Mouse (Mus musculus) small intestine, adult 10 weeks (tissue): ENCODE measurements around the gene Pip5k1c. TPM values are rescaled to one million over a fixed set of nuclear protein-coding genes. Genes with fewer than 3 reads are reported as not detected.

ENCODE experiments used
- polyA plus RNA-seq: library from polyadenylated mRNA; stranded (reverse); fragments of 350-450 nt; fragmentation: Illumina TruSeq; extraction: RNeasy Lipid Tissue Mini Kit (QIAGEN cat#74804); gene quantifications from one replicate; pipeline ENCODE4 v1.2.3, GENCODE M21; 2014; ENCODE audit warnings: low replicate concordance

The Pip5k1c gene
- polyA plus RNA-seq: 1.4 TPM

DNA sequence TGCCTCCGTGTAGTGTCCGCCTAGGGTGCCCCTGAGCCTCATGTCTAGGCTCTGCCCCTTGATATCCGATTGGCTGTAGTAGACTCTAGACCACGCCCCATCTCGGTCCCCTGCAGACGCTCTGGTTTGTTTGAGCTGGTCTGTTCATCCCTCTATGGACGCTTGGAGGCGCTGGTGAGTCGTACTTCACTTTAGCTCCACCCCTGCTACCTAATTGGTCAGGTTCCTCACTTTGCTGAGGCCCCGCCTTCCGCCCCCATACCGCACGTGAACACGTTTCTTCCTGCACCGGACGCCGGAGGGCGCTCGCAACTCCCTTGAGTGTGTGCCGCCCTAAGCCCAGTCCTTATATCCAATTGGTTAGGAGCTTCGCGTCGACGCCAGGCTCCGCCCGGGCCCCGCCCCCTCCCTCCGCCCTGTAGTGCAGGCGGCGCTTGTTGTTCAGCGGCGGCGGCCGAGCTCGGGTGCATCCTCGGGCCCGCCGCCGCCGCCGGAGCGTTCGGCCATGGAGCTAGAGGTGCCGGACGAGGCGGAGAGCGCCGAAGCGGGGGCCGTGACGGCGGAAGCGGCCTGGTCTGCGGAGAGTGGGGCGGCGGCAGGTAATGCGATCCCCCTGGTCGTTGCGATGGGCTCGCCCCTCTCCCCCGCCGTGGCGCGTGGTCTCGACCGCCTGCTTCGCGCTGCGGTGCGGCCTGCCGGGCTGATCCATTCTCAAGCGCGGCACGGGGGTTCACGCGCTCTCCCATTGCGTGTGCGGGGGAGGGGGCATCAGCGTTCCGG, at the start of gene Pip5k1c:
Gene Pip5k1c (plus strand): TSS at position 410 of the 780 bp plus-strand sequence.

DNA sequence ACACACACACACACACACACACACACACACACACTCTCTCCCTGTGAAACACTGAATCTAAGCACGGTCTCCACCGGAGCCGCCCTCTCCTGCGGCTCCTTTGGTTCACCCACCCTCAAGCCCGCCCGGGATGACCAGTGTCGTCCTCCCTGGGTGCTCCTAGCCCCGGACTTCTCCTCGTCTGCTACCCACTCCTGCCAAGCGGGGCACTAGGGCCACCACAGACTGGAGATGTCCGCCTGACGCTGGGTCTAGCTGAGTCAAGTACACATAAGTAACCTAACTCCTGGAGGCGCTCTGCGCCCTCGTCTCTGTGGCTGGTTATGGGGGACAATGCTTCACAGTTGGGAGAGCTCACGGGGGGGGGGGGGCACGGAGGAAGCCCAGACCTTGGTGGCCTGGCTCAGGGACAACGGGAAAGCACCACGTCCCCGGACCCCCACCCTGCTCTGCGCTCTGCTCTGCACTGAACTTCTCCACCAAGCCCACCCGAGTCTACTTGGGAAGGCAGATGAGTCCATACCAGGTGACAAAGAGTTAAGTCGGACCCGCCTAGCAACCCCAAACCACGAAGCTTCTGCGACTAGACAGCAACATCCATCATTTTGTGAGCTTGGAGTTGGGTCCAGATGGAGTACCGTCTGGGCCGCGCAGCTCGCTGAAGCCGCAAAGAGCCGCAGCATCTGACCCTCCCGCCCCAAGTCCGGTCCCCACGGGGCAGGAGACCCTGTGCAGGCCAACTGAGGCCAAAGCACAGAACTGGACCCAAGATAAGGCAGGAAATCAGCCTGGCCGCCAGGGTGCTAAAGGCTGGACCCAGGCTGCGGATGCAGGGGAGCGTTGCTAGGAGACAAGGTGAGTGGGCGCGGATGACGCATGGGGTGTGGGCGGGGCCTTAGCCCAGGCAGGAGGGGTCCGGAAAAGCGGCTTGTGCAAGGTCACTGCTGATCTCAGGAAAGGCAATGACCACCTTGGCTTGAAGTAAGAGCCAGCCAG, 40.0 kb upstream of the Pip5k1c start, which contains the start of gene Matk:
Gene Matk (plus strand): TSS at position 512 of the 996 bp plus-strand sequence.

DNA sequence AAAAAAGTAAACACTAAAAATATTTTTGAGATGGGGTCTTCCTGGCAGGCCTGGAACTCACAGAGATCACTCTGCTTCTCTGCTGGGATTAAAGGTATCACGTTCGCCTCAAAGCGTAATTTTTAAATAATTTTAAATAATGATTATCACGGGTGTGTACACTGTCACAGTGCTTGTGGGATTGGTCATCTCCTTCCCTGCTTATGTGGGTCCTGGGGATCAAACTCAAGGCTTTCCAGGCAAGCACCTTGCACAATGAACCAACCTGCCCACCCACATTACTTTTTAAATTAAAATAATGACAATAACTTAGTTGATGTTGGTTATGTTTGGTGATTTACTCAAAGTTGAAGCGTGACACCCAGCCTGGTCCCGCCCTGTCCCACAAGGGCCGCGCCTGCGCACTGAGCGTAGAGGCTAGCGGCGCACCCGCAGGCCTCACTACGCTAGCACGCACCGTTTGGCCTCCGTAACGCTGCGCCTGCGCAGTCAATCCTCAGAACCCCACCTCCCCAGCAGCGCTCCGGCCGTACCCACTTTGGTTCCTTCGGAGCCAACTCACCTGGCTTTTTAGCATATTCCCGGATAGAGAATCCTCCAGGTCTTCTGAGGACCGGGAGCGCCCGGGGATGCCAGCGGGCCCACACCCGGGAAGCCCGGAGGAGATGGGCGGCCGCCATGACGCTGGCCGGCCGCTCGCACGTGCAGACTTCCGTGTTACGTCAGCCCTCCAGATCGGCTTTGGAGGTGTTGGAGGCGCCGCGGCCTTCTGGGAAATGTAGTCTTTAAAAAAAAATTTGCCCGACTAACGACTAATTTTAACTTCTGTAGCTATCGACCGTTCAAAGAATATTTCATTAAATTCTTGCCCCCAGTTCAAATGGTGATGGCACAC, 26.3 kb upstream of the Pip5k1c start, which contains the start of the genes Mrpl54 and Apba3:
Gene Mrpl54 (minus strand): TSS at position 724 of the 895 bp plus-strand sequence.
Gene Apba3 (plus strand): TSS at position 750 of the 895 bp plus-strand sequence.

DNA sequence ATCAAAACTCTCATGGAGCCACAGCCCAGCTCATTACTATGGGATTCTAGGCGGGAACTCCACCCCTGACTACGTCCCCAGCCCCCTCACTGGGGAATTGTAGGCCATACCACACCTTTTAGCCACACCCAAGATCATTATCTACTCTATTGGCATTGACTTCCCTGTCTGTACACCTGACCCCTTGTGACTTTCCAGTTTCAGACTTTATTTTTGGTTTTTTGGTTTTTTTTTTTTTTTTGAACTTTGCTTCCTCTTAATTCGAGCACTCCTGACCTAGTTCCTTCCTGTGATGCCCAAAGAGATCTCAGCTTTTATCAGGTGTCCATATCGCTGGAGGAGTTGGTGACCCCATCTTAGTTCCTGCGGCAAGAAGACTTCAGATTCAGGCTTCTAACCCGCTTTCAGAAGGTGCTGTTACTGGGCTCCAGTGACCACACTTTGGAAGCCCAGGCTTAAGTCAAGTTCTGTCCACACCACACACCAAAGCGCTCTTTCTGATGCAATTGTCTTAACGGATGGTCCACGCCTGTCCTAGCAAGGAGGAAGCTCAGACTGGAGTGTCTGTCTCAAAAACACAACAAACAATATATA, 1.2 kb upstream of the Pip5k1c start, which contains the start of gene Tjp3:
Gene Tjp3 (minus strand): TSS at position 71 of the 594 bp plus-strand sequence.

DNA sequence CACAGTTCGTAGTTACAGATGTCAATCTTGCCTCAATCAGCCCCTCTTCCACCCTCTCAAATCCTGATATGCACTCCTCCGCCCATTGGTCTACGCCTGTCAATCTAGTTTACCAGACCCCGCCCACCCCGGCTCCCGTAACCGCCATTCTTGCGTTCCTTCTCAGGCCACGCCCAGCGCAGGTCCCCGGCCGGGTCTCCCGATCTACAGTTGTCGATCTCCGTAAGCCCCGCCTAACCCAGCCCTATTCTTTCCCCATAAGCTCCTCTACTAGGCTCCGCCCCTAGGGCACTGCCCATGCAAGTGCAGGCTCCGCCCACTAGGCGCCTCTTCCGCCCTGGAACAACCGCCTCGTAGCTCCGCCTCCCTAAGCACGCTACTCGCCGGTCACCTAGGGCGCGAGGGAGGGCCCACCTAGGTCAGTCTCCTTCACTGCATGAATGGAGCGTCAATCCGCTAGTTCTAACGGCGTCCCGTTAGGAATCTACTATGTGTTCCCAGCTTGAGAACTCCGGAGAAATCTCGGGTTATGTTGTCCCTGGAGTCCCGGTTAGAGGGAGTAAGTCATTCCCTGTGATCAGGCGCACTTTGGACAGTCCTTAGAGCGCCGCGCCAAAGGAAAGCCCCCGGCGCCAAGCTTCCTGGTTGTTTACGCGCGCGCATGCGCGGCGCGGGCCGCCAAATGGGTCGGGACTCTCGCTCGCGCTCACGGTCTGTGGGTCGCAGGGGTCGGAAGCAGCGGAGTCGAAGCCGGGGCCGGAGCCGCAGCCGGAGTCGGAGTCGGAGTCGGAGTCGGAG, 28.0 kb downstream of the Pip5k1c start, which contains the start of gene Cactin:
Gene Cactin (plus strand): TSS at position 554 of the 798 bp plus-strand sequence.

DNA sequence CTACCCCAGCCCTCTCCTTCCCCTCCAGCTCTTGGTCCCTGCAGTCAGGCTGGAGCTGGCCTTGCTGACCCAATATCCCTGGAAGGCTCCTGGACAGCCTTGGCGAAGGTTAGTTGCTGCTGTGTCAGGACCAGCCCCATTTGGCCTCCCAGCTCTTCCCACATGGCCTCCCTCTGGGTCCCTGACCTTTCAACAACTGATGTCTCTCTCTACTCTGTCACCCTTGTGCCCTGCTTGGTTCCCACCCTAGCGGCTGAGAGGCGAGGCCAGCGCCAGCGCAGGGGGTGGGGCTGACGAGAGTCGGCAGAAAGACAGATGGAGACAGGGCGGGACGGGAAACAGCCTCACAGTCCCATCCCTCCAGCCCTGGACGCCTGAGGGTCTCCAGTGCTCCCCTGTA, 35.6 kb downstream of the Pip5k1c start, which contains the start of gene Tbxa2r:
Gene Tbxa2r (plus strand): TSS at position 346 of the 400 bp plus-strand sequence.

DNA sequence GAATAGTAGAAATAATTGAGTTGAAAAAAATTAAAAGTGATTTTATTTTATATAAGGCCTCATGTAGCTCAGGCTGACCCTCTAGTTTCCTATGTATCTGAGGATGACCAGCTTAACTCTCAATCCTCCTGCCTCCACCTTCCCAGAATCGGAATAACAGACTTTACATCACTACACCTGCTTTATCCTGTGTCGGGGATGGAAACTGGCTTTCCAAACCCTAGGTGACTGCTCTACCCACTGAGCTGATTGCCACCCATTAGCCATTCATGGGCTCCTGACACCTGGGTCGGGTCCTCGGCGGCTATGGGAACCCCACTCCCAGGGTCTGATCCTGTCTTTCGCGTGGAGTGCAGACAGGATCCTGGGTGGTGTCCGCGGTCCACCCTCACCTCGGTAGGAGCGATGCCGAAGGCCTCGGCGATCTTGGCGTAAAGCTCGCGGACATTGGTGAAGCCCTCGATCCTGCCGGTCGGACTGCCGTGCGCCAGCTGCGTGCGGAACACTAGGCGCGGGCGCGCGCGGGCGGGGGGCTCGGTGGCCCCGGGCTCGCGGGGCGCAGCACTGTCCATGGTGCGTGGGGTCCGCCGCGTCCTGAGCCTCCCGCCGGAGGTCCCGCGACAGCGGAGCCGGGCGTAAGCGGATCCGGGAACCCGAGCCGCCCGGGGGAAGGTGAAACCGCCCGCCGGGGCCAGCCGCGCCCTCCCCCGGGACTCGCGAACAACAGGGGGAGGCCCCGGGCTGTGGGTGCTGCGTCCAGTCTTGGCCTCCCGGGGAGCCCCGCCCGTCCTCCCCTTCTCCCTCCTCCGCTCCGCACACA, 50.1 kb downstream of the Pip5k1c start, which contains the start of gene Gipc3:
Gene Gipc3 (minus strand): TSS at position 581 of the 820 bp plus-strand sequence.

DNA sequence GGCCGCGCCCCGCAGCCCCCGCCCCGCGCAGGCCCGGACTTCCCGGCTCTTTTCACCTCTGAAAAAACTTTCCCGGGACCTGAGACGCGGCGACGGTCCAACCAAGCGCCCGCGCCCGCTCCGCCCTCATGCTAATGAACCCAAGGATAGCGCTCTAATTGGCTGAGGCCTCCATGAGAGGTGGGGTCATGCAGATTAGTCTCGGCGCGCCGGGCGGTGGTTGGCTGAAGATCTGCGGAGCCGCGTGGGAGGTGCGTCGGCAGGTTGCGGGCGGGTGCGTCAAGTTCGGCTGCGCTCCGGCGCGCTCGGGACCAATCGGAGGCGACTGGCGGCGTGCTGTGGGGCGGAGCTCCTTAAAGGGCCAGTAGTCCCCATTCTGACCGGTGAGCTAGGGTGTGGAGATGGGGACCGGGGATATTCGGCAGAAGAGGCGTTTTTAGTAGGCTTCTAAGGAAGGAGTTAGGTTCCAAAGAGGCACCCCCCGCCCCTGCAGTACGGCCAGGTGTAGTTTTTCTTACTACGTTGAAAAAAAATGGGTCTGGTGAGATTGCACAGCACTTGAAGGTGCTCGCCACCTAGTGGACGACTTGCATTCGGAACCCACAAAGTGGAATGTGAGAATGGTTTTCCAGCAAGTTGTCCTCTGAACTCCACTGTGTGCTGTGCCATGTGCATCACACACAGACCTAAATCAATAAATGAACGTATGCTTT, 57.7 kb downstream of the Pip5k1c start, which contains the start of gene Hmg20b:
Gene Hmg20b (minus strand): TSS at position 130 of the 713 bp plus-strand sequence.

DNA sequence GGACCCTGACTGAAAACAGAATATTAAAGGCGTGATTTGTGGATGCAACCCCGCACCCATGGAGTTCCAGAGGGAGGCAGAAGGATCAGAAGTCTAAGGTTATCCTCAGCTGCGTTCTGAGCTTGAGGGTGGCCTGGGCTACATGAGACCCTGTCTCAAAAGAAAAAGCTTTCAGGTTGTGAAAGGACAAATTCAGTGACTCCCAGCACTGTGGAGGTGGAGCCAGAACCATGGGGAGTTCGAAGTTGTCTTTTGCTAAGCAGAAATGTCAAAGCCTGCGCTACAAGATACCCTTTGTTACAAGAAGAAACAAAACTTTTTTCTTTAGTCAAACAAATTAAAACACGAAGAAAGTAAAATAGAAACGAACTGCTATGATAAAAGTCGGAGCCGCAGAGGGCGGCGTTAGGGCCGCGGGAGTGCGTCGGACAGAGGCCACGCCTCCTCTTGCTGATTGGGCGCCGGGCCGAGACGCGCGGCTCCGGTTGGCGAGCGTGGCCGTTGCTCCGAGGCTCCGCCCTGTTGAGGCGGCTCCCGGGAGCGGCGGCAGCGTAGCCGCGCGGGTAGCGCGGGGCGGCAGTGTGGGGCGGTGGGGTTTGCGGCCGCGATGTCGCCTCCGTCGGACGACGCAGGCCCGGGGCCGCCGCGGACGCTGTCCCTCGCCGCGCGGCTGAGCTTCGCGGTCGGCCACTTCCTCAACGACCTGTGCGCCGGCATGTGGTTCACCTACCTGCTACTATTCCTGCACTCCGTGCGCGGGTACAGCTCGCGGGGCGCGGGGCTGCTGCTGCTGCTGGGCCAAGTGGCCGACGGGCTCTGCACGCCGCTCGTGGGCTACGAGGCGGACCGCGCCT, 64.5 kb downstream of the Pip5k1c start, which contains the start of gene Mfsd12:
Gene Mfsd12 (plus strand): TSS at position 501 of the 854 bp plus-strand sequence.

DNA sequence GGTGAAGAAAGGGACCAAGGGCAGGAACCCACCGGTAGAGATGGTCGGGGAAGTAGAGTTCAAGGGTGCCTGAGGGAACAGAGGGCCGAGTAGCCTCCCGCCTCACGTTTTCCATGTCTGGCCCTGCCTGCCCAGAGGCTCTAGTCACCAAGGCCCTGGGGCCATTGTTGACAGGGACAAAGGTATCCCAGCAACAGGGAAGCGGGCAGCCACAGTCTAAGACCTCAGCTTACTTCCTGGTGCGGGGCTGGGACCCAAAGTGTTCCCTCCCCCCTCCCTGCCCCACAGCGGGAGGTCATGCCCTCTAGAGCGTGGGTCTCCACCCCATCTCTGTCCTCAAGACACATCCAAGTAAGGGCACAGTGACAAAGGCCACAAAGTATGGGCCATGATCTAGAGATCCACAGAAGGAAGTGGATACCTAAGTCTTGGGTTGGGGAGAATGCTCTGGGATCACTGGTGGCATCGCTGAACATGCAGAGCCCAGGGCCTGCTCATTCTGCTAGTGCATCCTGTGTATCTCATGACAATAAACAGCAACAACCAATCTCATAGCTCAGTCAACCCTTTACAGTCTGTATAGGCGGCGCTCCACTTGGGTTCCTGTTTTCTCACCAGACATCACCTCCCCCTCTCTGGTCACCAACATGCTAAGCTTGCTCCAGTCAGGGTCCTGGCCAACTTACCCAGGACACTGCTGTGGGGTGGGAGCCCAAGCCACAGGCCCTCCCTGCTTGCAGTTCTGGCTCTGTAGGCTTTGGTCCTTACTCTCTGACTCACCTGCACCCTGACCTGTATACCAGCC, 73.1 kb downstream of the Pip5k1c start, which contains the start of gene 4930404N11Rik:
Gene 4930404N11Rik (minus strand): TSS at position 145 of the 805 bp plus-strand sequence.

Other genes starting within 250 kb of the Pip5k1c start
- gene Sgta, start 232.8 kb upstream of the Pip5k1c start, polyA plus RNA-seq: 0.41 TPM
- gene Thop1, start 222.9 kb upstream of the Pip5k1c start, polyA plus RNA-seq: not detected
- 29.5 TPM for gene Creb3l3, start 194.1 kb upstream of the Pip5k1c start, polyA plus RNA-seq
- 4.5 TPM for gene Map2k2, start 187.0 kb upstream of the Pip5k1c start, polyA plus RNA-seq
- 19.8 TPM for gene Zbtb7a, start 157.7 kb upstream of the Pip5k1c start, polyA plus RNA-seq
- gene Pias4, start 125.0 kb upstream of the Pip5k1c start, polyA plus RNA-seq: not detected
- gene Eef2, start 116.3 kb upstream of the Pip5k1c start, polyA plus RNA-seq: 3.2 TPM
- gene Dapk3, start 110.0 kb upstream of the Pip5k1c start, polyA plus RNA-seq: not detected
- not detected for gene 4930442H23Rik, start 109.1 kb upstream of the Pip5k1c start, polyA plus RNA-seq
- not detected for gene Nmrk2, start 90.9 kb upstream of the Pip5k1c start, polyA plus RNA-seq
- gene Atcay, start 62.1 kb upstream of the Pip5k1c start, polyA plus RNA-seq: not detected
- 0.41 TPM for gene Zfr2, start 59.8 kb upstream of the Pip5k1c start, polyA plus RNA-seq
- not detected for gene Matk, start 40.0 kb upstream of the Pip5k1c start, polyA plus RNA-seq
- gene Mrpl54, start 26.0 kb upstream of the Pip5k1c start, polyA plus RNA-seq: 0.89 TPM
- not detected for gene Apba3, start 26.0 kb upstream of the Pip5k1c start, polyA plus RNA-seq
- gene Tjp3, start 1.4 kb upstream of the Pip5k1c start, polyA plus RNA-seq: 1.3 TPM
- not detected for gene Cactin, start 28.1 kb downstream of the Pip5k1c start, polyA plus RNA-seq
- not detected for gene Tbxa2r, start 35.8 kb downstream of the Pip5k1c start, polyA plus RNA-seq
- gene Gipc3, start 50.3 kb downstream of the Pip5k1c start, polyA plus RNA-seq: not detected
- gene Hmg20b, start 57.5 kb downstream of the Pip5k1c start, polyA plus RNA-seq: 7.1 TPM
- not detected for gene Mfsd12, start 64.5 kb downstream of the Pip5k1c start, polyA plus RNA-seq
- gene 4930404N11Rik, start 72.9 kb downstream of the Pip5k1c start, polyA plus RNA-seq: not detected
- gene Fzr1, start 85.6 kb downstream of the Pip5k1c start, polyA plus RNA-seq: 0.15 TPM
- gene Dohh, start 91.5 kb downstream of the Pip5k1c start, polyA plus RNA-seq: not detected
- gene Gm48551, start 91.5 kb downstream of the Pip5k1c start, polyA plus RNA-seq: 0.56 TPM
- not detected for gene Gm48552, start 96.0 kb downstream of the Pip5k1c start, polyA plus RNA-seq
- 129 TPM for gene Smim24, start 100.1 kb downstream of the Pip5k1c start, polyA plus RNA-seq
- 2.3 TPM for gene Nfic, start 162.7 kb downstream of the Pip5k1c start, polyA plus RNA-seq
- 1.8 TPM for gene Celf5, start 189.7 kb downstream of the Pip5k1c start, polyA plus RNA-seq
- not detected for gene Ncln, start 203.4 kb downstream of the Pip5k1c start, polyA plus RNA-seq
- not detected for gene S1pr4, start 207.2 kb downstream of the Pip5k1c start, polyA plus RNA-seq
- gene Gna15, start 231.3 kb downstream of the Pip5k1c start, polyA plus RNA-seq: not detected